Mouse (Mus musculus) heart, embryonic 10.5 days (tissue): ENCODE data around the gene Sox9. TPM values are rescaled to one million over a fixed set of nuclear protein-coding genes. Genes with fewer than 3 reads are reported as not detected.
A peak's percentile ranks its signal among the peaks of the same experiment; 100 is the strongest.

Experiments used
- DNase-seq: peaks from one replicate; pipeline ENCODE4 v3.0.0-alpha.2; 2017; ENCODE audit warnings: low spot score
- H3K27ac ChIP-seq: fragments of 300-500 bp; sonication (generic); 2 replicates; pipeline ENCODE4 v1.5.1; 2016; ENCODE audit warnings: mild to moderate bottlenecking
- H3K27me3 ChIP-seq: fragments of 300-500 bp; sonication (generic); 2 replicates; pipeline ENCODE4 v1.6.1; 2016; ENCODE audit warnings: mild to moderate bottlenecking; ENCODE audit not compliant: poor library complexity, insufficient read depth, severe bottlenecking
- H3K36me3 ChIP-seq: fragments of 300-500 bp; sonication (generic); 2 replicates; pipeline ENCODE4 v1.6.1; 2016; ENCODE audit warnings: mild to moderate bottlenecking, moderate library complexity
- H3K4me1 ChIP-seq: fragments of 300-500 bp; sonication (generic); 2 replicates; pipeline ENCODE4 v1.6.1; 2016; ENCODE audit warnings: mild to moderate bottlenecking
- H3K4me3 ChIP-seq: fragments of 300-500 bp; sonication (generic); 2 replicates; pipeline ENCODE4 v1.5.1; 2016; ENCODE audit warnings: mild to moderate bottlenecking, moderate library complexity
- H3K9me3 ChIP-seq: fragments of 300-500 bp; sonication (generic); 2 replicates; pipeline ENCODE4 v1.6.1; 2016; ENCODE audit warnings: mild to moderate bottlenecking, moderate library complexity
- WGBS: fragments of 180-500 bp; shearing (Covaris S2); methylation state at CpG from one replicate; pipeline ENCODE4 v1.1.7; 2016; 5-methylcytosine and 5-hydroxymethylcytosine counted together
- polyA plus RNA-seq: library from polyadenylated mRNA; unstranded; fragments of >200 nt; fragmentation: Nextera tagmentation; extraction: Ambion mirVana; gene quantifications from 2 replicates; pipeline ENCODE4 v1.2.1, GENCODE M21; 2016

Gene Sox9
- polyA plus RNA-seq, 1 experiment from 2014 or later, result 56.9 TPM

DNA sequence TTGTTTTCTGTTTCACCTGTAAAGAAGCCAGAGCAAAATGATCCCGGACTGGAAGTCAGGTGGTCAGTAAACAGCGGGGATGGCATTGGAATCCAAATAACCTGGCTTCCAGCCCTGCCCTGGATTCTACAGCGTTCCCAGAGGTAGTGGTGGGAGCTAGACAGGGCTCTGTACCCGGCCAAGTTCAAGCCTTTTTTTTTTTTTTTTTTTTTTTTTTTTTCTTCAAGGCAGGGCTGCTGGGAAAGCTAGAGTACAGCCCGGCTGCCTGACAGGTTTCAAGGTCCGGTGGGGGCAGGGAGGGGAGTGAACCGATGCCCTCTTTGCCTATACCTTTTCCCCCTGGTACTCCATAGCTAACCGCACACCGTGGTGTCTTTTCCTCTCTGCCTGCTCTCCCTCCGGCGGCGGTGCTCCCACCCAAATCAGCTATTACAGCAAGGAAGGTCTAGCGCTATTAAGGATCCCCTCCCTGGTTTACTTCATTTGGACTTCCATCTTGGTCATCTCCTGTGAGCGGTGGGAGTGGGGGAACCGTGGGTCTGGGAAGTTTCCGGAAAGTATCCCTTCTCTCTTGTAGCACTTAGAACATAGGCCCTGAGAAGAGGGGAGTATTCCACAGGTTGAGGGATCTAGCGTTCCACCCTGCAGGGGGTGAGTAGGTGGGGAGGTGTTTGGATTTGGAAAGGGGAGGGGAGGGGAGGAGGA, 28.6 kb downstream of the Sox9 start:
- peaks cover 56% of the 10 kb centered on the region for H3K27me3 ChIP-seq
- peak overlapping the region; percentile 52 for H3K4me3 ChIP-seq
- peaks cover 13% of the 10 kb centered on the region for H3K4me1 ChIP-seq
- H3K36me3 ChIP-seq, result no peaks in the 10 kb centered on the region
- no peak overlapping the region for H3K27ac ChIP-seq
- H3K9me3 ChIP-seq, result no peaks in the 10 kb centered on the region
- DNase-seq, result no peak
- WGBS, result 4% methylated on average over 17 of the region's 17 CpGs

DNA sequence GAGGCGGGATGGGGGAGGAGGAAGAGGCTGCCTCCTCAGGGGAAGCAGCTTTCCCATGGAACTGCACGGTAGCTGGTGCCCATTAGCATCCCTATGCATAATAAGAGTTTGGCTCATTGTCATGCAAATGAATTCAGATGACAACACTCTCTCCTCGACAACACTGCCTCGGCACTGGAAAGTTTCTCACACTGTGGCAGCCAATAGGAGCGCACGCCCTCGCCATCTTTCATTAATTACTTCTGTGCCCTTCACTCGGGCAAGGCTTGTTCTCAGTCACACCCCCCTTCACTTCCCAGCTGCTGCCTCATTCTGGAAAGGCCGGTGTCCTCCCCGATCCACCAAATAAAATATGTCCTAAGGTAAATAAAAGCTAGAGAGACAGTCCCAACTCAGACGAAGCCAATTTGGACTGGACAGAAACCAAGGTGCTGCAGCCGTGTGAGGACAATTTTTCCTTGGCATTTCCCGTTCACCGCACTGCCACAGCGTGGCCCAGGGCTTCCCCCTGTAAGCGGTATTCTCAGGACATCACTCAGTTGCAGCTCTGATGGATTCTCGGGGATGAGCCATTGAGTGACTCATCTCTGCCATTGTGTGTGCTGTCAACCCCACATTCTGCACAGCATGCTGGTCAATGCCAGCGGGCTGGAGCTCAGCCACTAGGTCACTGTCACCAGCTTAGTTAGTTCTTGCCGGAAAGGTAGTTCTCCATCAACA, 29.3 kb downstream of the Sox9 start:
- Histone ChIP-seq H3K36me3 (no peaks in the 10 kb centered on the region), H3K9me3 (no peaks in the 10 kb centered on the region), H3K27me3 (peaks cover 55% of the 10 kb centered on the region), H3K4me3 (peak overlapping the region; percentile 52), H3K4me1 (peaks cover 13% of the 10 kb centered on the region), H3K27ac (no peak overlapping the region)
- DNase-seq, result no peak
- 4% methylated on average over 19 of the region's 19 CpGs for WGBS

DNA sequence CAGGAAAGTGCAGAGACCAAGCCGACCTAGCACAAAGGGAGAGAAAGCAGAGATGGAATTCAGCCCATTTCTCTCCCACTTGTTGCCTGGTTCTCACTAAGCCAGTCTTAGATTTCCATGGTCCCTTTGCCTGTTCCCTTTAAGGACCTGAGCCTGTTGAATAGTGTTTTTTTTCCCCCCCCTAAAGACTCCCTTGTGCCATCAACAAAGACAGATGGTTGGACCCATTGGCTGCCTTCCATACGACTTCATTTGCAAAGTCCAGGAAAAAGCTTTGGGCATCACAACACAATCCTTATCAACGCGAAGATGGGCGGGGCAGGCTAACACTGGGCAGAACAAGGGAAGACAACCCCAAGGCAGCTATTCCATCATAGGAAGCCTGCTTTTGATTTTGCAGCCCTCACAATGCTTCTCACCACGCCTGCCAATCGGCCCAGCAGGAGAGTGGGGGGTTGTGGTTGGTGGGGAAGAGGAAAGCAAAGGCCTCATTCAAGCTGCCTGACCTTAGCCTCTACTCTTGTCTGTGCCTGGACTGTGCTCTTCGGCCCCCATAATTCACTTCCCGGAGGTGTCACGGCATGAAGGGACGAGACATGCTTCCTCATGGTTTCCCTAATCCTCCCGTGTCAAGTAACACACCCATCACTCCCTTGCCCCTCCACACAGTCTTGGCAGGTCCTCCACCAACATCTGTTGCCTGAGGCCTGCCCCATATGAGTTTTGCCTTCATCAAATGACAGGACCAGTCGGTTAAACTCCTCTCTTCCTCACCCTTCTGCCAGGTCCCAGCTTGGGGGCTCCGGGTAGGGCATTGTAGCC, 36.0 kb downstream of the Sox9 start:
- H3K4me3 ChIP-seq, result no peak overlapping the region
- no peaks in the 10 kb centered on the region for H3K9me3 ChIP-seq
- H3K36me3 ChIP-seq, result no peaks in the 10 kb centered on the region
- 63% methylated on average over 14 of the region's 14 CpGs for WGBS
- DNase-seq, result no peak
- peaks cover 19% of the 10 kb centered on the region; the same call in 1 of the 2 replicates for H3K27me3 ChIP-seq
- H3K27ac ChIP-seq, result no peak overlapping the region
- H3K4me1 ChIP-seq, result peaks cover 11% of the 10 kb centered on the region

DNA sequence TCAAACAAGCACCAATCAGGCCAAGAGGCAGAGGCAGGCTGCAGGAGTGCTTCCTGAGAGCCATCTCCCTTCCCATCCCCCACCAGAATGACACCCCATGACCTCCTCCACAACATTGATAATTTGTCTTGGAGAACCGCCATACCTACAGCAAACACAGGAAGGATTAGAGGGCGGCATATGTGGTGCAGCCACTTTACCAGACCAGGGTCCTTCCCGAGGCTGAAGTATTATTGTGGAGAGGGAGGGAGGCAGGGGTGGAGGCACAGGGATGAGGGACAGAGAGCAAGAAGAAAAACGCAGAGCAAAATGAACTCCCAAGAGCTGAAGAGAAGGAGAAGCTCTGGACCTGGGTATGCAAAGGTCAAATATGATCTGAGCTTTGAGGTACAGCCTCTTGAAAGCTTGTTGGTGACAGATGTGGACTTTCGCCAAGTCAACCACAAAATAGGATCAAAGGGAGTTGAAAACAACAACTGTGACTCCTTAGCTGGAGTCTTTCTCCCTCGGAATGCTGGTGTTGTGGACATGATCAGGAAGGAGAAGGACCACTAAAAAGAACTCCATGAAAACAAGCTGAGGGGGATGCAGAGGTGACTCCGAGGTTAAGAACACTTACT, 36.7 kb downstream of the Sox9 start:
- no peak for DNase-seq
- Histone ChIP-seq H3K4me1 (peaks cover 11% of the 10 kb centered on the region), H3K36me3 (no peaks in the 10 kb centered on the region), H3K9me3 (no peaks in the 10 kb centered on the region), H3K27me3 (0 out of 2 replicates have a peak, but pooled peaks cover 14% of the 10 kb centered on the region), H3K4me3 (no peak overlapping the region), H3K27ac (no peak overlapping the region)
- WGBS, result 47% methylated on average over 7 of the region's 7 CpGs

DNA sequence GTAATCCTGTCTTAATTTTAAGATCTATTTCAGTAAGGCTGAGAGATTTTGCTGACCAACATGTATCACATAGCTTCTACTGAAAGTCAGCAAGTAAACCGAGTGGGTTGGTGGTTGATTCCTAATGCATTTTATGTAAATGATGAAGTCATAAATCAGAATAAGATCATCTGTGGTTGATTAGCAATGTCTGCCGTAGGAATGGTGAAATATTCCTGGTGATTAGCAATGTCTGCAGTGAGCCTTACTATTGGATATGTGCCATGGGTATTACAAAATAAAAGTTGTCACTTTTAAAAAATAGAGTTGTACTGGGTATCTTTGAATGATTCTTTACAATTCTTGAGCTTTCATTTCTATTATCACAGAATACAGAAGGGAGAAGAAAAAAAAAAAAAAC, 39.5 kb downstream of the Sox9 start:
- no peaks in the 10 kb centered on the region for H3K36me3 ChIP-seq
- H3K4me1 ChIP-seq, result peaks cover 11% of the 10 kb centered on the region
- no peak for DNase-seq
- no peak overlapping the region for H3K27ac ChIP-seq
- 0 out of 2 replicates have a peak, but pooled peaks cover 27% of the 10 kb centered on the region for H3K27me3 ChIP-seq
- no peak overlapping the region for H3K4me3 ChIP-seq
- no peaks in the 10 kb centered on the region for H3K9me3 ChIP-seq
- 76% methylated on average over 2 of the region's 2 CpGs for WGBS

DNA sequence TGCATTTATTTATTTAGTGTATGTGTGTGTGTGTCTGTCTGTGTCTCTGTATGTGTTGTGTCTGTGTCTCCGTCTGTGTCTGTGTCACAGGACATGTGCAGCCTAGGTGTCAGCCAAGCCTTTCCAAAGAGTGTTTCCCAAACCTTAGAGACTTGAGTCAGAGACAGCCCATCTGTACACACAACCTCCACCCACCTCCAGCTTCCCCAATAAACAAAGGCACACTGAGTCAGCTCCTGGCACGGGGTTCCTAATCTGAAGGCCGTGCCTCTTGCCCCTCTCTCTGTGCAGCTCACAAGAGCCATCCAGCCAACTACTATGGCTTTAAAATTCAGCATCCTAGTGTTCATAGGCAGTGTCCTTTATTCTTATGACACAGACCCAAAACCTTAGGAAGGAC, 42.1 kb downstream of the Sox9 start:
- Histone ChIP-seq H3K4me3 (no peak overlapping the region), H3K27ac (no peak overlapping the region), H3K4me1 (no peaks in the 10 kb centered on the region), H3K36me3 (no peaks in the 10 kb centered on the region), H3K9me3 (no peaks in the 10 kb centered on the region), H3K27me3 (0 out of 2 replicates have a peak, but pooled peaks cover 28% of the 10 kb centered on the region)
- WGBS, result 74% methylated on average over 3 of the region's 3 CpGs
- no peak for DNase-seq

DNA sequence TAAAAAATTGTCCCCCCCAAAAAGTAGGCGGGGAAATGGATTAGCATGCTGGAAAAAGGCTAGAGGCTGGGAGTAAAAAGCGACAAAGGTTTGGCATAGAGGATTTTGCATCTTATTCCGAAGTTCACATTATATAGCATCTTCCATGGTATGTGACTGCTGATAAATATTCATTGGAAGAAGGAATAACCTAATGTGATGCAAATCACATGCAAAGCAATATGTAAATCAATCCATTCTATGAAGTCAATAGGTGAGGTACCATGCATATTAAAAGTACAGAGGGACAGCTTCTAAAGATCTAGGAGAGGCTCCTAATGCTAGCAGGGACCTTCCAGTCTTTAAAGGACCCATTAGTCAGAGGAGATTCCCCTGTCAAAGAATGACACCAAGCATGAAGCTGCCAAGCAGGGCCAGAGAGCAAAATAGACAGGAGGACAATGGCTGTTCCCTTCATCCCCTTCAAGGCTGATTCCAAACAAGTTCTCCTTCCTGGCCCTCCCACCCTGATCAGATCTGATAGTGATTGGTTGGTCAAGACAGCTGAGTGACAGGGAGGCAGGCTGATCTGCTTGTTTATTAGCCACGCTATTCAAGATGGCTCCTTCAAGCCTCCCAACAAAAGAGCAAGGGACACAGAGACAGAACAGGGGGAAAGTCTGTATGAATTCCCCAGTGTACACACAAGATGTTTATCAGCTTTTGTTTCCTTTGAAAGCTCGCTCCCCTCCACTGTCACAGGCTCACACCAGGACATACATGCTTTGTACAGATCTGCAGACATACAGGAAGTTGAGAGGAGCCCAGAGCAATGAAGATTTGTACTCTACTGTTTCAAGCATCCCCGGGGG, 44.4 kb downstream of the Sox9 start:
- no peak overlapping the region for H3K27ac ChIP-seq
- 73% methylated on average over 6 of the region's 6 CpGs for WGBS
- no peaks in the 10 kb centered on the region for H3K36me3 ChIP-seq
- H3K4me3 ChIP-seq, result no peak overlapping the region
- H3K9me3 ChIP-seq, result no peaks in the 10 kb centered on the region
- H3K27me3 ChIP-seq, result peaks cover 35% of the 10 kb centered on the region; the same call in 1 of the 2 replicates
- H3K4me1 ChIP-seq, result no peaks in the 10 kb centered on the region
- DNase-seq, result no peak

DNA sequence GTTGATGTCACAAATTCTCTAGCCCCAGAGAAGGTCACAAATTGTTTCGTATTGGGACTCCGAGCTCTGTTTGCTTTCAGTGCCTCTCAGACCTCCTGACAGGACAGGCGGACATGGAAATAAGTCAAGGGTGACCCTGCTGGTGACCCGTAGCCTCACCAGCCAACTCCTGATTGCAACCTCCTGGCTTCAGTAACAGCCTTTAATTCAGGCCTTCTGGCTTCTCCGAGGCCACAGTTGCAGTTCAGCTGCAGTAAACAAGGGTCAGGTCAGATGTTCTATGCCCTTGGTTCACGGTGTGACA, 45.0 kb downstream of the Sox9 start:
- DNase-seq, result no peak
- Histone ChIP-seq H3K9me3 (no peaks in the 10 kb centered on the region), H3K36me3 (no peaks in the 10 kb centered on the region), H3K27me3 (peaks cover 40% of the 10 kb centered on the region; the same call in 1 of the 2 replicates), H3K4me1 (no peaks in the 10 kb centered on the region), H3K4me3 (no peak overlapping the region), H3K27ac (no peak overlapping the region)
- 52% methylated on average over 6 of the region's 6 CpGs for WGBS

DNA sequence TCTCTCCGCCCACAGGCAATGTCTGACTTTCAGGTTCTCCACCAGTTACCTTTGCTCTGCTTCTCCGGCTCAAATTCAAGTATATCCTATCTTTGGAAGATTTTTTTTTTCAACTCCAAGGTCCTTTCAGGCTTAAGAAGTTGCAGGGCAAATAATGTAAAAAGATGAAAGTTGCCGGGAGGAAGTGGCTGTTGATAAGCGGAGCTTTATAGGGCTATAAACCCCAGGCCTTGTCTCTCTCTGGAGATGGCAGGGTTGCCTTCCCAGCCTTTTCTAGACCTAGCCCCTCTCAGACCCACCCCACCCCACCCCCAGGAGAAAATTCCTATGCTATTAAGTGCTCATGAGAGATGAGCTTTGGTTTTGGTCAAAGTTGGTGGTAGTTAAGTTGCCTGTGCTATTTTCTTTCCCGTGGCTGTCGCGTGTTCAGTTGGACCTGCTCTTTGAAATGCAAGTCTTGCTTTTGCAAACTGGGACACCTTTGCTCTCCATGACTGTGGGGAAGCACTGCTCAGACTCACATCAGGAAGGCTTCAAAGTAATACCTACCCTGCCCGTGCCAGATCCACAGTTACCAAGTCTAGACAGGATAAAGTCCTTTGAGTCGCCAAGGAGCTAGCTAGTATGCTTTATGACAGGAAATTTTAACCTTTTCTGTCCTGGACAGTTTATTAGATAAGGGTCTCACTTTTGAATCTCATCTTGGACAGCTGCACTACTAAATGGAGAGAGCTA, 46.7 kb downstream of the Sox9 start:
- H3K9me3 ChIP-seq, result no peaks in the 10 kb centered on the region
- no peak overlapping the region for H3K4me3 ChIP-seq
- 78% methylated on average over 9 of the region's 9 CpGs for WGBS
- no peaks in the 10 kb centered on the region for H3K4me1 ChIP-seq
- no peak overlapping the region for H3K27ac ChIP-seq
- no peaks in the 10 kb centered on the region for H3K36me3 ChIP-seq
- H3K27me3 ChIP-seq, result peaks cover 34% of the 10 kb centered on the region; the same call in 1 of the 2 replicates
- no peak for DNase-seq

DNA sequence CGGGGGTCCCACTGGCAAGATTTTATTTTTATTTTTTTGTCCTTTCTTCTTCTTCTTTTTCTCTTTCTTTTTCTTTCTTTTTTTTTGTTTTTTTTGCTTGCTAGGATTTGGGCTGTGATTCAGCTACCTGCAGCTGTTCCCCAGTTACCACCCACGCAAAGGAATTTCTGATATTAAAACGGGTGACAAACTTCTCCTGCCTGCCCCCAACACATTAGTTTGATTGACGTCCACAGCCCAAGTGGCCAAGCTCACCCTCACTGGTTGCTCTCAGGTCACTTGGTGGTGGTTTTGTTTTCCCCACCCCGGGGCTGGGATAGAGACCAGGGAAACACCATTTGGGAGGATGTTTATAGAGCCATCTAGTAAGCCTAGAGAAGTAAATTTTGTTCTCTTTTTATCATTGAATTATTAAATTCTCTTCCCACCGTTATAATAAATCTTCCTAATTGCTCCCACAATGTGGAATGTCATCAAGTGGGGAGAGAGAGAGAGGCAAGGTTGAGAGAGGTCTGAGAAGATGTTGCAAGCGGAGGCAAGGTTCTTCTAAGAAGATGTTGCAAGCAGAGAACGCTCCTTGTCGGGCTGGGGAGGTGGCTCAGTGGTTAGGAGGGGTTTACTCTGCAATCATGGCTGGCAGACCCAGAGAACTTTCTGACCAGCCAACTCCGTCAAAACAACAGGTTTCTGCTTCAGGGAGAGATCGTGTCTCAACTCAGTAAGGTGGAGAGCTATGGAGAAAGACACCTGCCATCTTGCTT, 52.4 kb downstream of the Sox9 start:
- Histone ChIP-seq H3K27me3 (peaks cover 20% of the 10 kb centered on the region; the same call in 1 of the 2 replicates), H3K4me1 (no peaks in the 10 kb centered on the region), H3K27ac (no peak overlapping the region), H3K36me3 (no peaks in the 10 kb centered on the region), H3K4me3 (no peak overlapping the region), H3K9me3 (no peaks in the 10 kb centered on the region)
- DNase-seq, result no peak
- 65% methylated on average over 11 of the region's 11 CpGs for WGBS

DNA sequence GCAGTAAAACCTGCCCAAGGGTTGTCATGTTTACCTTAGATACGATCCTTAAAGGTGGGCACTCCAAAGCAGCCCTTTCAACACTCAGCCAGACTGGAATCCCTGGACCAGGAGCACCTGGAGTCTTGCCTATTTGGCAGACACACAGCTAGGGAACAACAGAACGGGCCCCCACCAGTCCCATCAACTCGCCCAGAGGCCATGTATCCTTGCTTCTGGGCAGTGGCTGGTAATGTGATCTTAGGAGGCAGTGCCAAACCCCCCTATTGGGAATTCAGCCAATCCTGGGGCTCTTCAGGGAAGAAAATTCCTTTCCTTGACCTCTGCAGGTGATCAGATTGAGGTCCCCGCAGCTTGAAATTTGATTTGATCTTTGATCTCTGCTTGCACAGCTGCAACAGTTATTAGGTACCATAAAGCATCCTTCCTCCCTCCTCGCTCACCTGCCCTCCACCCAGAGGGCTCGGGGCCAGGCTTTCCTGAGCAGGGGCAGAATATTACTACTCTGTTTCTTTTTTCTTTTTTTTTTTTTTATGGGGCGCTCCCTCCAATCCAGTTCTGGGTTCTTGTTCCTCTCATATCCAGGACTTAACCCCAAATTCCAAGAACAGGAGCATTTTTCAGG, 53.6 kb downstream of the Sox9 start:
- DNase-seq, result no peak
- Histone ChIP-seq H3K4me3 (no peak overlapping the region), H3K36me3 (no peaks in the 10 kb centered on the region), H3K9me3 (no peaks in the 10 kb centered on the region), H3K4me1 (no peaks in the 10 kb centered on the region), H3K27ac (no peak overlapping the region), H3K27me3 (peaks cover 16% of the 10 kb centered on the region; the same call in 1 of the 2 replicates)
- 53% methylated on average over 7 of the region's 7 CpGs for WGBS
